Mouse (Mus musculus) kidney, adult 2 months (tissue): ENCODE results near the gene Zcchc13.

ENCODE experiments used
- CTCF ChIP-seq: fragments of 200-500 bp; conservative IDR thresholded peaks from 2 replicates; pipeline ENCODE4 v1.5.1; 2011; ENCODE audit warnings: low read depth, mild to moderate bottlenecking, control low read depth, low read length, moderate library complexity, mixed read lengths; ENCODE audit not compliant: insufficient read depth, insufficient read length
- POLR2A ChIP-seq: fragments of 200-500 bp; IDR thresholded peaks from one replicate; pipeline ENCODE4 v1.6.1; 2011; ENCODE audit warnings: low read depth, low read length, control low read depth

DNA sequence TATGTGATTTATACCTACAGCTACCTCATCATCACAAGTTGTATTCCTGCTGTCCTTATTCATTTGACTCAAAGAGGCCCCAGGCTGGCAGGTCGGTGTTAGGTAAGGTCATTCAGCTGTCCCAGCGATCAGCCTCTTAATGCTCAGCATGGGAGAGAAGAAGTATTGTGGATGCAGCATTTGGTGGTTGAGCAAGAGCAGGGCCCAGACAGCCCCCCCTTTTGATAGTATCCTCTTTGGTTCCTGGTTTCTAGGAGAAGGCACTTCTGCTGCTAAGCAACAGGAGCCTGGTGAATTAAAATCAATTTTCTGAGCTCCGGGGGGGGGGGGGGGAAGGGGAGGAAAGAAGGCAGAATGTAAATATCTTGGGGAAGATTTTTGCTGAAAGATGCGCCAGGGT is 28.6 kb downstream of the Zcchc13 start:
- TF ChIP-seq POLR2A (no peak), CTCF (no peak)
